Mouse (Mus musculus) liver, embryonic 14.5 days (tissue): ENCODE measurements around the gene Ric1. TPM values are rescaled to one million over a fixed set of nuclear protein-coding genes. Genes with fewer than 3 reads are reported as not detected.
A peak's percentile ranks its signal among the peaks of the same experiment; 100 is the strongest.
"Not testable (repeated sequence)": the region's sequence is repeated elsewhere in the genome, so short reads cannot be mapped to it uniquely, and the experiment has no call there.

Experiments used
- ATAC-seq: fragments of 200-750 bp; cut with Nextera tagmentation; 2 replicates; pipeline ENCODE4 v1.8.0; 2017; ENCODE audit warnings: moderate number of reproducible peaks, mild to moderate bottlenecking, moderate library complexity; ENCODE audit not compliant: insufficient read depth
- DNase-seq, 3 experiments: peaks; one replicate each; pipeline ENCODE4 v3.0.0-alpha.2; 2012 to 2013; ENCODE audit warnings: low read depth in 3 of 3, low spot score in 3 of 3
- H3K27ac ChIP-seq: fragments of 300-500 bp; sonication (generic); 2 replicates; pipeline ENCODE4 v1.5.1; 2014; ENCODE audit warnings: moderate library complexity, mild to moderate bottlenecking, control low read depth, inconsistent platforms
- H3K27me3 ChIP-seq: fragments of 300-500 bp; sonication (generic); 2 replicates; pipeline ENCODE4 v1.6.1; 2014; ENCODE audit warnings: mild to moderate bottlenecking, low read length, moderate library complexity; ENCODE audit not compliant: control insufficient read depth, insufficient read depth
- H3K36me3 ChIP-seq: fragments of 300-500 bp; sonication (generic); replicated peaks from 2 replicates; pipeline ENCODE4 v1.6.1; 2014; ENCODE audit warnings: low read depth; ENCODE audit not compliant: control insufficient read depth, insufficient read depth
- H3K4me1 ChIP-seq, 2 experiments: fragments of 200-500 bp in 1 of 2; fragments of 300-500 bp in 1 of 2; sonication (generic) in 1 of 2; replicated peaks; 2 replicates each; pipeline ENCODE4 v1.6.1; 2012 to 2014; ENCODE audit warnings: antibody characterized with exemption in 1 of 2, inconsistent platforms in 1 of 2, low read length in 1 of 2; ENCODE audit not compliant: control insufficient read depth in 2 of 2, insufficient read depth in 2 of 2
- H3K4me2 ChIP-seq: fragments of 300-500 bp; sonication (generic); 2 replicates; pipeline ENCODE4 v1.6.1; 2014; ENCODE audit warnings: low read depth, mild to moderate bottlenecking, control low read depth, moderate library complexity
- H3K4me3 ChIP-seq, 2 experiments: fragments of 200-500 bp in 1 of 2; fragments of 300-500 bp in 1 of 2; sonication (generic) in 1 of 2; 2 replicates each; pipeline ENCODE4 v1.5.1; 2012 to 2014; ENCODE audit warnings: low read depth in 2 of 2, low read length in 2 of 2, mild to moderate bottlenecking in 2 of 2, control low read depth in 1 of 2, inconsistent platforms in 1 of 2, moderate library complexity in 1 of 2; ENCODE audit not compliant: insufficient read depth in 1 of 2
- H3K9ac ChIP-seq: fragments of 300-500 bp; sonication (generic); replicated peaks from 2 replicates; pipeline ENCODE4 v1.6.1; 2014; ENCODE audit warnings: mild to moderate bottlenecking, control low read depth, moderate library complexity
- H3K9me3 ChIP-seq: fragments of 300-500 bp; sonication (generic); 2 replicates; pipeline ENCODE4 v1.6.1; 2016; ENCODE audit warnings: low read length, mixed read lengths; ENCODE audit not compliant: control insufficient read depth
- CTCF ChIP-seq: IDR thresholded peaks from 2 replicates; pipeline ENCODE4 v1.5.1; 2016; ENCODE audit warnings: antibody characterized with exemption, low read depth, control low read depth
- EP300 ChIP-seq: IDR thresholded peaks from 2 replicates; pipeline ENCODE4 v1.6.1; 2016; ENCODE audit warnings: antibody characterized with exemption, low read depth
- WGBS: fragments of 180-500 bp; shearing (Covaris S2); extraction: QIAGEN DNeasy Blood & Tissue Kit; methylation state at CpG from one replicate; pipeline ENCODE4 v1.1.7; 2014; ENCODE audit not compliant: insufficient replicate concordance; 5-methylcytosine and 5-hydroxymethylcytosine counted together
- polyA plus RNA-seq, 2 experiments: library from polyadenylated mRNA; depleted of rRNA in 1 of 2; stranded (reverse) in 1 of 2; unstranded in 1 of 2; fragments of >200 nt; fragmentation: Nextera tagmentation in 1 of 2; extraction: Ambion mirVana in 1 of 2; gene quantifications; 2 replicates each; pipeline versions ENCODE4 v1.2.1 to v1.2.3; 2012 to 2014

Gene Ric1
- polyA plus RNA-seq, 2 experiments = 2.9 to 3.1 TPM

- WGBS = 43% methylated on average over 5 of the region's 5 CpGs
- TF ChIP-seq EP300 (no peak), CTCF (no peak)
- Histone ChIP-seq H3K9ac (peak overlapping the region; percentile 87), H3K36me3 (no peaks in the 10 kb centered on the region), H3K4me2 (peak overlapping the region; percentile 91), H3K9me3 (no peaks in the 10 kb centered on the region), H3K27me3 (no peaks in the 10 kb centered on the region), H3K27ac (no peak overlapping the region), H3K4me1 (peaks cover 3 to 15% of the 10 kb centered on the region in 2 experiments; a peak in 3 of 4 replicates), H3K4me3 (peak overlapping the region; percentile 2 to 86; a peak in 2 of 4 replicates)
- no peak for DNase-seq
- ATAC-seq = no peak
Measured at GRCm38 (mm10) chr19:29523701-29524100, 1.6 kb downstream of the Ric1 start.

- Histone ChIP-seq H3K27ac (no peak overlapping the region), H3K4me1 (peaks cover 3 to 15% of the 10 kb centered on the region in 2 experiments; a peak in 3 of 4 replicates), H3K27me3 (no peaks in the 10 kb centered on the region), H3K9ac (no peak overlapping the region), H3K4me2 (no peak overlapping the region), H3K4me3 (no peak overlapping the region), H3K36me3 (no peaks in the 10 kb centered on the region), H3K9me3 (no peaks in the 10 kb centered on the region)
- 74% methylated on average over 4 of the region's 4 CpGs for WGBS
- ATAC-seq = no peak
- DNase-seq = no peak
- TF ChIP-seq CTCF = no peak
- TF ChIP-seq EP300 = no peak
Measured at GRCm38 (mm10) chr19:29524614-29525013, 2.5 kb downstream of the Ric1 start.

GRCm38 (mm10) chr19:29525588-29525987 lies 3.5 kb downstream of the Ric1 start:
- not testable (repeated sequence) for H3K9ac ChIP-seq, H3K36me3 ChIP-seq, H3K27ac ChIP-seq, DNase-seq, H3K4me3 ChIP-seq, ATAC-seq, H3K9me3 ChIP-seq, H3K4me2 ChIP-seq, H3K27me3 ChIP-seq
- H3K4me1 ChIP-seq = peaks cover 3 to 14% of the 10 kb centered on the region in 2 experiments; a peak in 3 of 4 replicates
- 85% methylated on average over 4 of the region's 4 CpGs for WGBS

GRCm38 (mm10) chr19:29526837-29527236 lies 4.8 kb downstream of the Ric1 start:
- TF ChIP-seq CTCF (no peak), EP300 (no peak)
- Histone ChIP-seq H3K4me1 (peaks cover 3 to 5% of the 10 kb centered on the region in 2 experiments; a peak in 3 of 4 replicates), H3K9me3 (no peaks in the 10 kb centered on the region), H3K36me3 (no peaks in the 10 kb centered on the region), H3K27me3 (no peaks in the 10 kb centered on the region), H3K4me2 (no peak overlapping the region), H3K27ac (no peak overlapping the region), H3K9ac (no peak overlapping the region), H3K4me3 (no peak overlapping the region)
- ATAC-seq (no peak), DNase-seq (no peak)

- no peak overlapping the region for H3K4me3 ChIP-seq
- WGBS = 76% methylated on average over 4 of the region's 4 CpGs
- no peak overlapping the region for H3K27ac ChIP-seq
- H3K9ac ChIP-seq = no peak overlapping the region
- no peaks in the 10 kb centered on the region for H3K27me3 ChIP-seq
- no peak for TF ChIP-seq EP300
- no peak for TF ChIP-seq CTCF
- no peaks in the 10 kb centered on the region for H3K9me3 ChIP-seq
- no peak overlapping the region for H3K4me2 ChIP-seq
- H3K4me1 ChIP-seq = peaks cover 3 to 5% of the 10 kb centered on the region in 2 experiments; a peak in 3 of 4 replicates
- no peaks in the 10 kb centered on the region for H3K36me3 ChIP-seq
- no peak for DNase-seq
- no peak for ATAC-seq
Measured at GRCm38 (mm10) chr19:29527299-29527698, 5.2 kb downstream of the Ric1 start.

- Histone ChIP-seq H3K4me3 (no peak overlapping the region), H3K36me3 (no peaks in the 10 kb centered on the region), H3K27me3 (no peaks in the 10 kb centered on the region), H3K4me2 (no peak overlapping the region), H3K4me1 (peaks cover 0 to 3% of the 10 kb centered on the region in 2 experiments; a peak in 2 of 4 replicates), H3K9me3 (no peaks in the 10 kb centered on the region), H3K9ac (no peak overlapping the region), H3K27ac (no peak overlapping the region)
- no peak for TF ChIP-seq CTCF
- no peak for TF ChIP-seq EP300
- WGBS = 30% methylated on average over 2 of the region's 2 CpGs
- no peak for DNase-seq
- no peak for ATAC-seq
Measured at GRCm38 (mm10) chr19:29528568-29528967, 6.5 kb downstream of the Ric1 start.
